19 mouse cellular contexts compared by ENCODE assay signal in the genomic region with DNA sequence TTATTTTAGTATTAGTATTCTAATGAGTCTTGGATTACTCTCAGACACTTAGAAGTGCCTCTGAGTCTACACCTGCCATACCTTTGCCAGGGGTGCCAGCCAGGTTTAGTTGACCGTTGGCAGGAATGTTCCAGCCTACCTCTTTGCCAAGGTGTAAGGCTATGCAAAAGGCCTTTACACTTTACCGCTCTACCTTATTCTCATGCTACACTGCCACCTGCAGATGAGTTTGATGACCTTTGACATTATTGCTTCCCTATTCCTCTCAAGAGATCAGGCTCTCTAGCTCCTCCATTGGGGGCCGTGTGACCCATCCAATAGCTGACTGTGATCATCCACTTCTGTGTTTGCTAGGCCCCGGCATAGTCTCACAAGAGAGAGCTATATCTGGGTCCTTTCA. TPM values are rescaled to one million over a fixed set of nuclear protein-coding genes. Genes with fewer than 3 reads are reported as not detected.
DNase-seq lines count a peak whose midpoint lies in the region; ATAC-seq and TF ChIP-seq lines count a peak whose summit lies in the region.
"Had no signal": no experiment of that assay in that cellular context is flagged by ENCODE, and none has a peak within 500 bp of the region (broad histone marks: within the 10 kb centered on the region; RNA-seq: fewer than 3 reads in every experiment).

No protein-coding gene starts in this region.

- no peak for TF ChIP-seq EP300 in CH12.LX (IDR thresholded peaks at IDR 0.05; ENCODE audit: low read length)

- DNase-seq in kidney, adult 11 months: peak; percentile 7
- peak; percentile 53 for DNase-seq in kidney, adult 9 months
- DNase-seq in kidney, postnatal 10 days: no peak
- peak; percentile 18 for DNase-seq in 416B (ENCODE audit: low read depth)
- DNase-seq in CH12.LX (ENCODE audit: extremely low read depth): no peak
- DNase-seq: adrenal gland, adult 2 months; adrenal gland, postnatal 25 days; B cell, adult 2 months; cerebellum, adult 2 months; cerebellum, postnatal 10 days; heart, adult 18-20 months; heart, postnatal 10 days had no signal

- TF ChIP-seq RAD21 in CH12.LX (IDR thresholded peaks at IDR 0.05; ENCODE audit: low read depth, low read length): peak; percentile 52

- H3K27ac ChIP-seq in kidney, embryonic 15.5 days: no peak overlapping the region
- no peak overlapping the region for H3K27ac ChIP-seq in CH12.LX (ENCODE audit: insufficient read depth, low read depth)
- no peak overlapping the region for H3K27ac ChIP-seq in forebrain, embryonic 13.5 days
- H3K27ac ChIP-seq: embryonic facial prominence, embryonic 10.5 days; heart, embryonic 10.5 days; hindbrain, embryonic 13.5 days; hindbrain, postnatal 0 days had no signal

- dilution Hi-C loops in CH12.LX (cut with MboI; ENCODE audit: extremely low pct_ligation_motif_present, extremely low pct_unique_long_range_greater_than_20kb, low sequenced_read_pairs): no loop called here

- no peak for TF ChIP-seq POLR2A in CH12.LX (IDR thresholded peaks at IDR 0.05; ENCODE audit: low read depth, low read length)

- in situ Hi-C loops in CH12.LX (cut with MboI; ENCODE audit: low pct_ligation_motif_present, low pct_unique_long_range_greater_than_20kb, low sequenced_read_pairs): no loop called here

- H3K79me2 ChIP-seq in CH12.LX (replicated peaks; ENCODE audit: control insufficient read depth, extremely low read depth, insufficient read depth, poor library complexity, severe bottlenecking): no peaks in the 10 kb centered on the region

- no peak overlapping the region for H3K4me3 ChIP-seq in kidney, embryonic 15.5 days (replicated peaks)
- no peak overlapping the region for H3K4me3 ChIP-seq in CH12.LX (replicated peaks in 1 of 3; ENCODE audit: low read depth in 2 of 3, low read length in 2 of 3, poor library complexity in 1 of 3)
- H3K4me3 ChIP-seq in forebrain, embryonic 13.5 days: no peak overlapping the region
- H3K4me3 ChIP-seq: embryonic facial prominence, embryonic 10.5 days; heart, embryonic 10.5 days; hindbrain, embryonic 13.5 days had no signal

- WGBS in kidney, embryonic 15.5 days: 95% methylated on average over 4 of the region's 4 CpGs
- whole genome bisulfite sequencing in forebrain, embryonic 13.5 days: 91% methylated on average over 4 of the region's 4 CpGs

- TF ChIP-seq CTCF in CH12.LX (conservative IDR thresholded peaks at IDR 0.05 in 1 of 2, IDR thresholded peaks at IDR 0.05 in 1 of 2; ENCODE audit: low read depth in 2 of 2, low read length in 2 of 2): peak in 1 of 2 experiments; percentile 52; a peak in 2 of 4 replicates

- H3K4me1 ChIP-seq in kidney, embryonic 15.5 days: no peaks in the 10 kb centered on the region
- 0 out of 4 replicates have a peak, but pooled peaks cover 0 to 2% of the 10 kb centered on the region in 2 experiments for H3K4me1 ChIP-seq in CH12.LX (ENCODE audit: control insufficient read depth in 1 of 2, insufficient read depth in 2 of 2)
- no peaks in the 10 kb centered on the region for H3K4me1 ChIP-seq in forebrain, embryonic 13.5 days
- H3K4me1 ChIP-seq: heart, embryonic 10.5 days; hindbrain, embryonic 13.5 days had no signal

- no peaks in the 10 kb centered on the region for H3K9me3 ChIP-seq in kidney, embryonic 15.5 days (replicated peaks)
- H3K9me3 ChIP-seq in CH12.LX (replicated peaks; ENCODE audit: low read length): no peaks in the 10 kb centered on the region
- no peaks in the 10 kb centered on the region for H3K9me3 ChIP-seq in forebrain, embryonic 13.5 days (replicated peaks)
- H3K9me3 ChIP-seq: embryonic facial prominence, embryonic 10.5 days; heart, embryonic 10.5 days; hindbrain, embryonic 13.5 days had no signal

- ATAC-seq in kidney, embryonic 15.5 days (replicated peaks; ENCODE audit: low FRiP score): no peak
- no peak for ATAC-seq in forebrain, embryonic 13.5 days
- ATAC-seq: forebrain, embryonic 14.5 days; hindbrain, postnatal 0 days had no signal

- H3K4me2 ChIP-seq in kidney, embryonic 15.5 days: no peak overlapping the region
- no peak overlapping the region for H3K4me2 ChIP-seq in CH12.LX (ENCODE audit: insufficient read depth, low read depth, poor library complexity, severe bottlenecking)
- H3K4me2 ChIP-seq in forebrain, embryonic 13.5 days: no peak overlapping the region
- H3K4me2 ChIP-seq: hindbrain, embryonic 13.5 days had no signal

- no peaks in the 10 kb centered on the region for H3K36me3 ChIP-seq in kidney, embryonic 15.5 days
- H3K36me3 ChIP-seq in CH12.LX (replicated peaks in 1 of 2; ENCODE audit: control insufficient read depth in 1 of 2, insufficient read depth in 1 of 2, low read length in 1 of 2): no peaks in the 10 kb centered on the region
- no peaks in the 10 kb centered on the region for H3K36me3 ChIP-seq in forebrain, embryonic 13.5 days (ENCODE audit: poor library complexity, severe bottlenecking)
- H3K36me3 ChIP-seq: embryonic facial prominence, embryonic 10.5 days; heart, embryonic 10.5 days; hindbrain, embryonic 13.5 days had no signal

- no peaks in the 10 kb centered on the region for H3K27me3 ChIP-seq in kidney, embryonic 15.5 days
- H3K27me3 ChIP-seq in CH12.LX (replicated peaks): no peaks in the 10 kb centered on the region
- H3K27me3 ChIP-seq in forebrain, embryonic 13.5 days: no peaks in the 10 kb centered on the region
- H3K27me3 ChIP-seq: hindbrain, embryonic 13.5 days had no signal

- H3K9ac ChIP-seq in kidney, embryonic 15.5 days: no peak overlapping the region
- H3K9ac ChIP-seq in CH12.LX (ENCODE audit: insufficient read depth, low read depth): no peak overlapping the region
- no peak overlapping the region for H3K9ac ChIP-seq in forebrain, embryonic 13.5 days
- H3K9ac ChIP-seq: hindbrain, embryonic 13.5 days had no signal

TF ChIP-seq in CH12.LX, 34 proteins besides CTCF, POLR2A, EP300 and RAD21:
- TF ChIP-seq SMC3 (IDR thresholded peaks at IDR 0.05; ENCODE audit: low read depth, low read length) (peak; percentile 18; the same call in 1 of the 2 replicates), HCFC1 (IDR thresholded peaks at IDR 0.05; ENCODE audit: low read depth, low read length) (no peak), USF2 (conservative IDR thresholded peaks at IDR 0.05; ENCODE audit: low read depth, low read length) (no peak)

RNA-seq across cellular contexts. Expression of a gene that starts 41.9 kb away (rescaled TPM):
- 31.2 and 32.2 TPM in 2 replicates for polyA plus RNA-seq in kidney, embryonic 15.5 days (2015; fragmentation: Nextera tagmentation; extraction: Ambion mirVana)
- total RNA-seq in CH12.LX (2012; rRNA removed) (12.5 and 13.3 TPM in 2 replicates), CH12.LX (2014; rRNA removed) (21.3 and 24.8 TPM in 2 replicates)
- polyA plus RNA-seq in CH12.LX (2012; ENCODE audit: insufficient read length, low read depth): 28.8 and 34.4 TPM in 2 replicates
- 38.9 and 39.6 TPM in 2 replicates for polyA plus RNA-seq in forebrain, embryonic 13.5 days (2015; fragmentation: Nextera tagmentation; extraction: Ambion mirVana)

Comparison
In these comparisons a context has a peak if more than half of its experiments do, and no peak if none do; other contexts are left out.
1. DNase-seq: peak in kidney, adult 11 months (single experiment), kidney, adult 9 months (single experiment) and 416B (single experiment); none in kidney, postnatal 10 days (single experiment) and CH12.LX (single experiment).